Mouse (Mus musculus): ENCODE data around the gene Gm49354. TPM values are rescaled to one million over a fixed set of nuclear protein-coding genes. Genes with fewer than 3 reads are reported as not detected.
"Not testable (repeated sequence)": the region's sequence is repeated elsewhere in the genome, so short reads cannot be mapped to it uniquely, and the experiment has no call there.

Gene Gm49354
- polyA plus RNA-seq, 1 experiment from 2014 or later, result not detected

DNA sequence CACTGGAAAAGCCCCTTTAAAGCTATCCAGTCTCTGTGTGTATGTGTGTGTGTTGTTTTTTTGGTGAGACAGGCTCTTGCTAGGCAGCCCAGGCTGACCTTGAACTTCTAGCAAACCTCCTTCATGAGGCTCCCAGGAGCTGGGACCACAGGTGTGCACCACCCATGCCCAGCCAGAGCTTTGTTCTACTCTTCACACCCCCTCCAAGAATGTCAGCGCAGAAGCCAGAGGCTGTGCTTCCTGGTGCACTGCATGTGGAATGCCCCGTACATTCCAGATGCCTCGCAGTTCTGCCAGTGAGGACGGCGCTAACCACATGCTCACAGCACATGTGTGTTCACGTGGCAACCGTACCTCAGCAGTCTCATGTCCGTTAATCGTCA is 14.4 kb upstream of the Gm49354 start:
- Histone ChIP-seq H3K27me3 (no peaks in the 10 kb centered on the region), H3K9ac (replicated peaks) (no peak overlapping the region), H3K4me1 (replicated peaks) (no peaks in the 10 kb centered on the region), H3K36me3 (peaks cover 99% of the 10 kb centered on the region), H3K9me3 (no peaks in the 10 kb centered on the region), H3K4me2 (no peak overlapping the region), H3K4me3 (replicated peaks) (no peak overlapping the region), H3K27ac (no peak overlapping the region)
- WGBS, result 94% methylated on average over 9 of the region's 9 CpGs
- no peak for ATAC-seq (ENCODE audit: insufficient number of reproducible peaks, insufficient read depth, low FRiP score, low TSS enrichment, low read depth)

DNA sequence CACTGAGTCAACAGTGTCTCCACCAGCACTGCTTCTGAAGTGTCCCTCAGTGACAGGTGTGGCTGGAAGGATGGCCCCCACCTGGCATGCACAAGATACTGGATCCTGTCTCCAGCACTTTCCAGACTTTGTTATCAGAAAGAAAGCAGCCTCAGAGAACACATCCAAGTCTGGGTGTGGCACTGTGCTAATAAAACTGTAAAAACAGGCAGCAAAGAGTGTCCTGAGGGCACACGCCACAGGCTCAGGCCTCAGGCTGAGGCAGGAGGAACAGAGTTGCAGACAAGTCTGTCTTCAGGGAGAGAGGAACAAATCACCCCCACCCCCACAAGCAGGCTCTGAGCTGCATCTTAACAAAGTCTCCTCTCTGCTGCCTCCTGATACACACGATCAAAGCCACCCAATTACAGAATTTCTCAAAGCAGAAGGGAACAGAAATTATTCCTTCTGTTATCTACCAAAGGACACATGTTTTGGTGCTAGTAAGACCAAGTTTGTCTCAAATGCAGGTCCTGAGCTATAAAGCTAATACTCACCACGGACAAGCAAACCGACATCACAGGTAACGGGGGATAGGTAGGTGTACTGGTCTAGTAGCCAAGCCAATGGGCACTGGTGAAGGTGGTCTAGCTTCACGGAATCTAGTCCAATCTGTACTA is 13.9 kb upstream of the Gm49354 start:
- no peak overlapping the region for H3K9ac ChIP-seq (replicated peaks)
- no peak for ATAC-seq (ENCODE audit: insufficient number of reproducible peaks, insufficient read depth, low FRiP score, low TSS enrichment, low read depth)
- H3K4me2 ChIP-seq, result no peak overlapping the region
- H3K36me3 ChIP-seq, result peaks cover 99% of the 10 kb centered on the region
- no peaks in the 10 kb centered on the region for H3K9me3 ChIP-seq
- WGBS, result 95% methylated on average over 6 of the region's 6 CpGs
- H3K27me3 ChIP-seq, result no peaks in the 10 kb centered on the region
- H3K4me1 ChIP-seq (replicated peaks), result no peaks in the 10 kb centered on the region
- H3K4me3 ChIP-seq (replicated peaks), result no peak overlapping the region
- H3K27ac ChIP-seq, result no peak overlapping the region

GRCm38 (mm10) chr13:59794786-59795185 is 12.7 kb upstream of the Gm49354 start:
- 94% methylated on average over 1 of the region's 1 CpGs for WGBS
- ATAC-seq (ENCODE audit: insufficient number of reproducible peaks, insufficient read depth, low FRiP score, low TSS enrichment, low read depth), result no peak
- Histone ChIP-seq H3K4me3 (replicated peaks) (no peak overlapping the region), H3K4me2 (no peak overlapping the region), H3K27me3 (no peaks in the 10 kb centered on the region), H3K27ac (no peak overlapping the region), H3K9ac (replicated peaks) (no peak overlapping the region), H3K36me3 (peaks cover 99% of the 10 kb centered on the region), H3K4me1 (replicated peaks) (no peaks in the 10 kb centered on the region), H3K9me3 (no peaks in the 10 kb centered on the region)

DNA sequence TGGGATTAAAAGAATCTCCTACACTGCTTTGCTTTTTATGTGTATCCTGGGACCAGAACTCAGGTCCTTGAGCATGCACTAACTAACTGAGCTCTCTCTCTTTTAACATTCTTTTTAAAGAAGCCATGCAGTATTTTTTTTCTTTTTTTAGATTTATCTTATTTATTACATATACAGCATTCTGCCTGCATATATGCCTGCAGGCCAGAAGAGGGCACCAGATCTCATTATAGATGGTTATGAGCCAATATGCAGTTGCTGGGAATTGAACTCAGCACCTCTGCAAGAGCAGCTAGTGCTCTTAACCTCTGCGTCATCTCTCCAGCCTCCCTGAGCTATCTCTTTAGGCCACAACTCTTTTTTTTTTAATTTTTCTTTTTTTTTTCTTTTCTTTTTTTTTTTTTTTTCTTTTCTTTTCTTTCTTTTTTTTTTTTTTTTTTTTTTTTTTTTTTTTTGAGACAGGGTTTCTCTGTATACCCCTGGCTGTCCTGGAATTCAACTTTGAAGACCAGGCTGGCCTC is 2.2 kb downstream of the Gm49354 start:
- H3K9me3 ChIP-seq; H3K4me2 ChIP-seq; H3K27ac ChIP-seq; H3K4me1 ChIP-seq (replicated peaks); H3K4me3 ChIP-seq (replicated peaks); H3K27me3 ChIP-seq; H3K9ac ChIP-seq (replicated peaks); ATAC-seq (ENCODE audit: insufficient number of reproducible peaks, insufficient read depth, low FRiP score, low TSS enrichment, low read depth): not testable (repeated sequence)
- peaks cover 98% of the 10 kb centered on the region for H3K36me3 ChIP-seq
- WGBS, result 94% methylated on average over 1 of the region's 1 CpGs

DNA sequence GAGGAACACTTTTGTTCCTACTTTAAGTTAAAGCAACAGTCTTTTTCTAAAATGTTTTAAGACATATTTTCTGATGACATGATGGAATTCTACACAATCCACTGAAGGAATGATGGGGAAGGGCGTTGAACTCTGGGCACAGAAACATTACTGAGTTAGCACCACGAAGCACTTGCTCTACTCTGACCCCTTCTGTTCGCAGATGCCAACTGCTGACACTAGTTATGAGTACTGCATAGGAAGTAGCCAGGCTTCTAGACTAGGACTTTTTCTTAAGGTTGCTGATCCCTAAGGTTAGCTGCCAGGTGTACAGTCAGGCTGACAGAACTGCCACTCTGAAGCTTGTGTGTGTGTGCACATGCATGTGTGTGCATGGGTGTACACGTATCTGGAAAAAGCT is 2.8 kb downstream of the Gm49354 start:
- H3K36me3 ChIP-seq, result peaks cover 96% of the 10 kb centered on the region
- no peaks in the 10 kb centered on the region for H3K4me1 ChIP-seq (replicated peaks)
- H3K9ac ChIP-seq (replicated peaks), result no peak overlapping the region
- 0 out of 2 replicates have a peak, but pooled peaks have one; percentile 6 for ATAC-seq (ENCODE audit: insufficient number of reproducible peaks, insufficient read depth, low FRiP score, low TSS enrichment, low read depth)
- H3K4me2 ChIP-seq, result no peak overlapping the region
- no peaks in the 10 kb centered on the region for H3K27me3 ChIP-seq
- H3K4me3 ChIP-seq (replicated peaks), result no peak overlapping the region
- H3K9me3 ChIP-seq, result no peaks in the 10 kb centered on the region
- WGBS, result 89% methylated on average over 4 of the region's 4 CpGs
- no peak overlapping the region for H3K27ac ChIP-seq

DNA sequence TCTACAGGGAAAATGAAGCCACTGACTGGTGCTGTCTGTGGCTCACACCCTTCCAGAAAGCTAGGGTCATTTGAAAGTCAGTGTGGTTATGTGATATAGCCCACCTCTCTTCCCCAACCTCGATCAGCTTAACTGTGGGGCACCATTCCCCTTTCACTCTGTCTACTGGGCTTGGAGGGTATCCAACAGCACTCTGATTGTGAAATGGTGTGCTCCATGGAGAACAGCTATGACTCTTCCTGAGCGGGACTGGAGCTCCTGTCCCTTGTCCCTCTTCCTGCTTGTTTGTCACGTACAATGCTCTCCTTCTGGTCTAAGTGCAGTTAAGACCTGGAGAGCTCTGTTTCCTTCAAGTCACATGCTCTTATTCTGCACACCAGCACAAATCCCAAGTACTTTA is 6.9 kb downstream of the Gm49354 start:
- Histone ChIP-seq H3K4me2 (no peak overlapping the region), H3K27me3 (no peaks in the 10 kb centered on the region), H3K27ac (no peak overlapping the region), H3K4me3 (replicated peaks) (no peak overlapping the region), H3K9me3 (no peaks in the 10 kb centered on the region), H3K9ac (replicated peaks) (no peak overlapping the region), H3K4me1 (replicated peaks) (peaks cover 9% of the 10 kb centered on the region), H3K36me3 (peaks cover 82% of the 10 kb centered on the region)
- 81% methylated on average over 3 of the region's 3 CpGs for WGBS
- no peak for ATAC-seq (ENCODE audit: insufficient number of reproducible peaks, insufficient read depth, low FRiP score, low TSS enrichment, low read depth)

GRCm38 (mm10) chr13:59771257-59771656 is 10.8 kb downstream of the Gm49354 start:
- peaks cover 34% of the 10 kb centered on the region for H3K4me1 ChIP-seq (replicated peaks)
- H3K27me3 ChIP-seq, result no peaks in the 10 kb centered on the region
- H3K9me3 ChIP-seq, result no peaks in the 10 kb centered on the region
- no peak overlapping the region for H3K4me3 ChIP-seq (replicated peaks)
- whole genome bisulfite sequencing, result 66% methylated on average over 9 of the region's 9 CpGs
- peak overlapping the region; percentile 96; the same call in 1 of the 2 replicates for H3K27ac ChIP-seq
- peak overlapping the region; percentile 71; the same call in 1 of the 2 replicates for H3K4me2 ChIP-seq
- no peak overlapping the region for H3K9ac ChIP-seq (replicated peaks)
- ATAC-seq (ENCODE audit: insufficient number of reproducible peaks, insufficient read depth, low FRiP score, low TSS enrichment, low read depth), result no peak
- H3K36me3 ChIP-seq, result peaks cover 49% of the 10 kb centered on the region

DNA sequence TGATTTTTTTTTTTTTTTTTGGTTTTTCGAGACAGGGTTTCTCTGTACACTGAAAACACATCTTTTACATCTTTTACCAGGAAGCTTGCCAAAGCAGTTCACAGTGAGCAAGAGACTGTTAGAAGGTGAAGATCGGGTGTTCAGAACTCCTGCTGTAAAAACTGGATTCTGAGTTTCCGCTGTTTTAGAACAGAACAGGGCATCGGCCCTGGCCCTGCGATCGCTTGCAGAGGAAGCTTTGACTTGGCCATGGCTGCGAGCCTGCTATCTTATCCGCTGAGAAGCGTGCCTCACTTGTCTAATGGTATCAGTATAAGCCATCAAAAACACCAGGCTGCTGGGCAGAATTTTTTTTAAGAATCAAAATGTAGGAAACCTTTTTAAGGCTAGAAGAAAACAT is 11.2 kb downstream of the Gm49354 start:
- Histone ChIP-seq H3K9me3 (no peaks in the 10 kb centered on the region), H3K36me3 (peaks cover 45% of the 10 kb centered on the region), H3K4me1 (replicated peaks) (peaks cover 38% of the 10 kb centered on the region), H3K27me3 (no peaks in the 10 kb centered on the region), H3K27ac (peak overlapping the region; percentile 96), H3K9ac (replicated peaks) (peak overlapping the region; percentile 73; the same call in 1 of the 2 replicates), H3K4me2 (peak overlapping the region; percentile 71), H3K4me3 (replicated peaks) (peak overlapping the region; percentile 88; the same call in 1 of the 2 replicates)
- no peak for ATAC-seq (ENCODE audit: insufficient number of reproducible peaks, insufficient read depth, low FRiP score, low TSS enrichment, low read depth)
- WGBS, result 75% methylated on average over 9 of the region's 9 CpGs

- H3K4me3 ChIP-seq (replicated peaks), result peak overlapping the region; percentile 88
- no peaks in the 10 kb centered on the region for H3K27me3 ChIP-seq
- H3K9me3 ChIP-seq, result no peaks in the 10 kb centered on the region
- peak; percentile 82 for ATAC-seq (ENCODE audit: insufficient number of reproducible peaks, insufficient read depth, low FRiP score, low TSS enrichment, low read depth)
- WGBS, result under 1% methylated on average over 28 of the region's 28 CpGs
- H3K27ac ChIP-seq, result peak overlapping the region; percentile 96
- H3K4me2 ChIP-seq, result peak overlapping the region; percentile 71
- H3K4me1 ChIP-seq (replicated peaks), result peaks cover 40% of the 10 kb centered on the region
- H3K9ac ChIP-seq (replicated peaks), result peak overlapping the region; percentile 73
- H3K36me3 ChIP-seq, result peaks cover 38% of the 10 kb centered on the region
These were observed 11.9 kb downstream of the Gm49354 start for GRCm38 (mm10) chr13:59770164-59770562.

DNA sequence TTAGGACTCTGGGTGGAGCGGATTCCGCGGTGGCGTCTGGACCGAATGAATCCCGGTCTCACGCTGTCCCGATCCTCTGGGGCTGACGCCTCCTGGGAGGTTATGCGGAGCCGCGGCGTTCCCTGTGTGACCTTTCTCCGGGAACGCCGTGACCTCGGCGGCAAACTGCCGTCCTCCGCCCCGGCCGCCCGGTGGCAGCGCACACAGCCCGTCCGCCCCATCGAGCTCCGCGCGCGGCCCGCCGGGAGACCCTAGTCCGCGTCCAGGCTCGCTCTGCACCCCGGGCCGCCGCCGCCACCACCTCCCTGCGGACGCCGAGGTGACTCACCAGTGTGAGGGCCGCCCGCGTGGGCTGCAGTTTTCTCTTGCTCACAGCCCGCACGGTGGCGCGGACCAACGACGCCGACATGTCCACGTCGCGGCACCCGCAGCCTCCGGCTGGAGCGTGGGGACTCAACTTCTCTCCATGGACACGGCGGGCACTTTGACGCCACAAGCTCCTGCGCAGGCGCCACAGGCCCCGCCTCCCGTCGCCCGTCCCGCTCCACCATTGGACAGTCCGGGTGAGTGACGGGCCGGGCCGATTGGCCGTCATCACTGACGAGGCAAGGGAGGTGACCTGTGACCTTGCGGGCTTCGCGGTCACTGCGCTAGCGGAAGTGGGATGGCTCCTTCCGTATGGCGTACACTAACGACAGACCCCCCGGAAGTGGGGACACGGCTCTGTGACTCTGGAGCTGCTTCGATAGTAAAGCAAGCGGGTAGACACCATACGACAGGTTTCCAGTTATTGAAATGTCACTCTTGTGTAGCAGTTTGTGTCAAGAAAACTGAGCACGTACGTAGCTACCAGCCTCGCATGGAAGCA is 12.5 kb downstream of the Gm49354 start, which contains the start of gene Isca1:
Isca1 (minus strand) TSS at position 515 of the 868 bp plus-strand sequence.
- under 1% methylated on average over 91 of the region's 91 CpGs for WGBS

DNA sequence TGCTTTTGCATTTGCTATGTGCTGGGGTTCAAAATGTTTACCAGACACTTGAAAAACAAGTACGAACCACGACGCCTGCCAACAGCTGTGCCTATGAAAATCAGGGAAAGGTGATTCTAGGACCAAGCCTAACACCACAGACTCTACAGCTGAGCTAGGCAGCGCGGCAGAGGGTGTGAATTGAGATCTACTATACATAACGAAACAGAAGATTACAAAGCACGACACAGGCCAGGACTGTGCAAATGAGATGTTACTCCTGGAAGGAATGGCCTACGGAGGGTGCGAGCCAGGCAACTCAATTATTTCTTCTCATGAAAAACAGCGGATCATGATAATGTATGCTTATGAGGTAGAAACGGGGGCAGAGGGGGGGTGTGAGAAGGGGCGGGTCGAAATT is 13.5 kb downstream of the Gm49354 start:
- ATAC-seq (ENCODE audit: insufficient number of reproducible peaks, insufficient read depth, low FRiP score, low TSS enrichment, low read depth), result no peak
- Histone ChIP-seq H3K27me3 (no peaks in the 10 kb centered on the region), H3K27ac (0 out of 2 replicates have a peak overlapping the region, but pooled peaks have one; percentile 4), H3K9ac (replicated peaks) (peak overlapping the region; percentile 82), H3K36me3 (peaks cover 26% of the 10 kb centered on the region), H3K4me2 (peak overlapping the region; percentile 71), H3K4me3 (replicated peaks) (peak overlapping the region; percentile 88), H3K4me1 (replicated peaks) (peaks cover 40% of the 10 kb centered on the region), H3K9me3 (no peaks in the 10 kb centered on the region)
- 35% methylated on average over 13 of the region's 13 CpGs for WGBS

More for the DNA sequence above, 12.5 kb downstream of the Gm49354 start, which contains the start of gene Isca1:
- H3K9me3 ChIP-seq, result no peaks in the 10 kb centered on the region
- peak within 1 kb of the TSS; percentile 82 for H3K9ac ChIP-seq (replicated peaks)
- H3K27me3 ChIP-seq, result no peaks in the 10 kb centered on the region
- H3K27ac ChIP-seq, result peak within 1 kb of the TSS; percentile 96
- peaks cover 32% of the 10 kb centered on the region for H3K36me3 ChIP-seq
- peak; percentile 98 for ATAC-seq (ENCODE audit: insufficient number of reproducible peaks, insufficient read depth, low FRiP score, low TSS enrichment, low read depth)
- peak within 1 kb of the TSS; percentile 88 for H3K4me3 ChIP-seq (replicated peaks)
- H3K4me2 ChIP-seq, result peak within 1 kb of the TSS; percentile 71
- peaks cover 40% of the 10 kb centered on the region for H3K4me1 ChIP-seq (replicated peaks)
